Mouse (Mus musculus): Measurements from ENCODE around the gene Plxnb1. TPM values are rescaled to one million over a fixed set of nuclear protein-coding genes. Genes with fewer than 3 reads are reported as not detected.

The Plxnb1 gene
- polyA plus RNA-seq, 1 experiment from 2014 or later, result 41.2 TPM

GRCm38 (mm10) chr9:109111101-109111500 is 15.9 kb downstream of the Plxnb1 start:
- Histone ChIP-seq H3K9ac (no peak overlapping the region), H3K4me3 (no peak overlapping the region), H3K4me1 (no peaks in the 10 kb centered on the region), H3K27ac (no peak overlapping the region), H3K9me3 (replicated peaks) (no peaks in the 10 kb centered on the region), H3K27me3 (no peaks in the 10 kb centered on the region), H3K36me3 (peaks cover 100% of the 10 kb centered on the region), H3K4me2 (replicated peaks) (no peak overlapping the region)
- WGBS, result 91% methylated on average over 4 of the region's 4 CpGs
- no peak for ATAC-seq (ENCODE audit: low FRiP score)

GRCm38 (mm10) chr9:109111591-109111990 is 16.4 kb downstream of the Plxnb1 start:
- 90% methylated on average over 9 of the region's 9 CpGs for WGBS

GRCm38 (mm10) chr9:109113331-109113730 is 18.1 kb downstream of the Plxnb1 start:
- H3K9ac ChIP-seq, result no peak overlapping the region
- H3K27ac ChIP-seq, result no peak overlapping the region
- no peak overlapping the region for H3K4me3 ChIP-seq
- no peaks in the 10 kb centered on the region for H3K4me1 ChIP-seq
- no peaks in the 10 kb centered on the region for H3K9me3 ChIP-seq (replicated peaks)
- H3K36me3 ChIP-seq, result peaks cover 100% of the 10 kb centered on the region
- ATAC-seq (ENCODE audit: low FRiP score), result no peak
- no peak overlapping the region for H3K4me2 ChIP-seq (replicated peaks)
- WGBS, result 91% methylated on average over 8 of the region's 8 CpGs
- no peaks in the 10 kb centered on the region for H3K27me3 ChIP-seq

More at GRCm38 (mm10) chr9:109111591-109111990, 16.4 kb downstream of the Plxnb1 start:
- no peaks in the 10 kb centered on the region for H3K9me3 ChIP-seq (replicated peaks)
- no peaks in the 10 kb centered on the region for H3K27me3 ChIP-seq
- H3K4me3 ChIP-seq, result no peak overlapping the region
- ATAC-seq (ENCODE audit: low FRiP score), result no peak
- no peak overlapping the region for H3K27ac ChIP-seq
- H3K4me2 ChIP-seq (replicated peaks), result no peak overlapping the region
- H3K9ac ChIP-seq, result no peak overlapping the region
- H3K36me3 ChIP-seq, result peaks cover 100% of the 10 kb centered on the region
- no peaks in the 10 kb centered on the region for H3K4me1 ChIP-seq

DNA sequence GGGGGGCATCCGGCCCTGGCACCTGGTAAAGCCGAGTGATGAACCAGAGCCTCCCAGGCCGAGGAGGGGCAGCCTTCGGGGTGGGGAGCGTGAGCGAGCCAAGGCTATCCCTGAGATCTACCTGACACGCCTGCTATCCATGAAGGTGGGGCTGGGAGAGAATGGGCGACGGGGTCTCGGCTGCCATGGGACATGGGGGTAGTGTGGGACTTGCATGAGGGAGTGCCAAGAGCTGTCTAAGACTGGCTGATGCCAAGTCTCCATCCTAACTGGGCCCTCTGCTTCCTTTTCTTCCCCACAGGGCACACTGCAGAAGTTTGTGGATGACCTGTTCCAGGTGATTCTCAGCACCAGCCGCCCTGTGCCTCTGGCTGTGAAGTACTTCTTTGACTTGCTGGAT is 19.1 kb downstream of the Plxnb1 start:
- Histone ChIP-seq H3K4me2 (replicated peaks) (no peak overlapping the region), H3K4me3 (no peak overlapping the region), H3K36me3 (peaks cover 100% of the 10 kb centered on the region), H3K9ac (no peak overlapping the region), H3K27me3 (no peaks in the 10 kb centered on the region), H3K9me3 (replicated peaks) (no peaks in the 10 kb centered on the region), H3K4me1 (no peaks in the 10 kb centered on the region), H3K27ac (no peak overlapping the region)
- ATAC-seq (ENCODE audit: low FRiP score), result no peak
- 90% methylated on average over 11 of the region's 11 CpGs for WGBS

- Histone ChIP-seq H3K4me1 (no peaks in the 10 kb centered on the region), H3K9ac (no peak overlapping the region), H3K9me3 (replicated peaks) (no peaks in the 10 kb centered on the region), H3K4me3 (no peak overlapping the region), H3K4me2 (replicated peaks) (no peak overlapping the region), H3K27ac (no peak overlapping the region), H3K36me3 (peaks cover 100% of the 10 kb centered on the region), H3K27me3 (no peaks in the 10 kb centered on the region)
- 88% methylated on average over 7 of the region's 7 CpGs for WGBS
- ATAC-seq (ENCODE audit: low FRiP score), result no peak
These were observed 19.7 kb downstream of the Plxnb1 start for GRCm38 (mm10) chr9:109114871-109115270.

DNA sequence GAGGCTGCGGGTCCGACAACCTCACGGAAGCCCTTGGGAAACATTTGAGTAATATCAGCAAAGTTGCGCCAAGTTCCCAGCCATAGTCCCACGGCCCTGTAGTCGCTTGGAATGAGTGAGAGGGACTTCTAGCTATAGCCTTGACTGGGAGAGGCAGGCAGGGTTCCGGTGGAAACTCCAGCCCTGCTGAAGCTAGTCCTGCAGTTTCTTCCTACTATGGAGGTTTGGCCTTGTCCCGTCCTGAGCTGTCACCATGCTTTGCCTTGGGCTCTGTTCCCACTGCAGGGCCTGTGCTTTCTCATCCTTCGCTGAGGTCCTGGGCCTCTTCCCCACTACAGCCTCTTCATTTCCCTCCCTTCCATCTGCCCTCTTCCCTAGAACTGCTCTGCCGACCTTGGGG is 21.0 kb downstream of the Plxnb1 start:
- WGBS, result 94% methylated on average over 10 of the region's 10 CpGs
- no peak for ATAC-seq (ENCODE audit: low FRiP score)

DNA sequence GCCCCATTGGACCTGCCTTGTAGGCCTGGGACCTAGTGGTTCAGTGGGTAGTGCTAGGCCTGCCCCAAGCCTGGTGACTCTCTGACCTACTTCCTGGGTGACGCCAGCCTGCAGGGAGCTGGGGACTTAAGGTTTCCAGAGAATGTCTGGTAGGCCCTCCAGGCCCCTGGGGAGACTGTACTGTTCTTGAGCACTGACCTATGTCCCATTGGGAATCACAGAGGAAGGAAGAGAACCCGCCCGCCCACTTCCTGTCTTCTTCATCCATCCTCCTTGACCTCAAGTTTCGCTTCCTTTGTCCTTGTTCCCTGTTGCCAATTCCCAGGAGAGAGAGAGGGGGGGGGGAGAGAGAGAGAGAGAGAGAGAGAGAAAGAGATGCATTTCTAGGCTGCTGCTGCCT is 22.9 kb downstream of the Plxnb1 start:
- 85% methylated on average over 4 of the region's 4 CpGs for WGBS
- H3K27ac ChIP-seq, result no peak overlapping the region
- H3K4me1 ChIP-seq, result no peaks in the 10 kb centered on the region
- H3K9ac ChIP-seq, result no peak overlapping the region
- H3K36me3 ChIP-seq, result peaks cover 76% of the 10 kb centered on the region
- no peak overlapping the region for H3K4me3 ChIP-seq
- H3K27me3 ChIP-seq, result no peaks in the 10 kb centered on the region
- no peaks in the 10 kb centered on the region for H3K9me3 ChIP-seq (replicated peaks)
- H3K4me2 ChIP-seq (replicated peaks), result no peak overlapping the region
- no peak for ATAC-seq (ENCODE audit: low FRiP score)

More for the DNA sequence above, 21.0 kb downstream of the Plxnb1 start:
- Histone ChIP-seq H3K9me3 (replicated peaks) (no peaks in the 10 kb centered on the region), H3K36me3 (peaks cover 95% of the 10 kb centered on the region), H3K27ac (no peak overlapping the region), H3K4me2 (replicated peaks) (no peak overlapping the region), H3K4me1 (no peaks in the 10 kb centered on the region), H3K9ac (no peak overlapping the region), H3K27me3 (no peaks in the 10 kb centered on the region), H3K4me3 (no peak overlapping the region)

DNA sequence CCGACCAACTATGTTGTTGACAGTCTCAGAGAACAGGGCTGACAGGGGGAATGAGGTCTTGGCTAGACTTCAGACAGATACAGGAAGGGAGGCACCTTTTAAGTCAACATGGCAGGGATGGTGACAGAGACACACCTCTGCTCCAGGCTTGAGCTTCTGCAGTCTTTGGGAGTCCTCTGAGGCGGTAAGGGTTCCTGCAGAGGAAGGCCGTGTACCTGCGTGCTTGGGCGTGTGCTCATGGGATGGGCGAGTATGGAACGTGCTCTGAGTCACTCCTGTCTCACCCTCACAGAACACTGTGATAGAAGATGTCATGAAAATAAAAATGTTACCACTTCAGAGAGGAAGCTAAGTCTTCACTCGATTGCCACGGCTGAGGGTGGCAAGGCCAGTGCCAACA is 24.4 kb downstream of the Plxnb1 start:
- H3K36me3 ChIP-seq, result peaks cover 61% of the 10 kb centered on the region
- ATAC-seq (ENCODE audit: low FRiP score), result no peak
- 96% methylated on average over 9 of the region's 9 CpGs for WGBS

DNA sequence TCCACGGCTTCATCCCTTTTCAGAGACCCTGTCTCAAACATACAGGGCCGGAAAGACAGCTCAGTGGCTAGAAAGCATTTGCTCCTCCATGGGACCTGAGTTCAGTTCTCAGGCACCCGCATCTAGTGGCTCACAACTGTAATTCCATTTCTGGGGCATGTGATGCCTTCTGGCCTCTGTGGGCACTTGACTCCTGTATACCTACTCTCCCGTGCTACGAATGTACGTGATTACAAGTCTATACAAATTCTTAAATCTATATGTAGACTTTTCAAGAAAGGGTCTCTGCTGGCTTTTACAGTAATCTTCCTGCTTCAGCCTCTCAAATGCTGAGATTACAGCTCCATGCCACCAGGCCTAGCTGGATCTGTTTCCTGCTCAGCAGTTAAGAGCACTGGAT is 25.8 kb downstream of the Plxnb1 start:
- WGBS, result 85% methylated on average over 6 of the region's 6 CpGs

More for the DNA sequence above, 24.4 kb downstream of the Plxnb1 start:
- Histone ChIP-seq H3K4me1 (0 out of 2 replicates have a peak, but pooled peaks cover 2% of the 10 kb centered on the region), H3K4me3 (no peak overlapping the region), H3K4me2 (replicated peaks) (no peak overlapping the region), H3K27me3 (no peaks in the 10 kb centered on the region), H3K27ac (no peak overlapping the region), H3K9me3 (replicated peaks) (no peaks in the 10 kb centered on the region), H3K9ac (no peak overlapping the region)

DNA sequence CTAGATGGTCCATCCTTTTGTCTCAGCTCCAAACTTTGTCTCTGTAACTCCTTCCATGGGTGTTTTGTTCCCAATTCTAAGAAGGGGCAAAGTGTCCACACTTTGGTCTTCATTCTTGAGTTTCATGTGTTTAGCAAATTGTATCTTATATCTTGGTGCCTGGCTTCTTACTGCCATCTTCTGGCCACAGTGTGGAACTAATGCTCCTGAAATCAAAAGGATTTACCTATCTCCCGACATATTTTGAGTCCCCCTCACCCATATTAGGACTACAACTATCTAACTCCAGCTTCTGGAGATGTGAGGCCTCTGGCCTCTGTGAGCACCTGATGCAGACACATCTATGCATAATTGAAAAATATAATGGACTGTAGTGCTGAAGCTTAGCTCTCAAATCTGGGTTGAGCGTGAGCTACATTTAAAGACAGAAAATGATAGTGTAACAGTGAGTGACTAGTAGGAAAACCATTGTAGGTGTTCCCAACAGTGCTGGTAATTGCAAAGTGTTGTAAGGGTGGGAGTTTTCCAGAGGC is 27.4 kb downstream of the Plxnb1 start:
- no peak for ATAC-seq (ENCODE audit: low FRiP score)
- Histone ChIP-seq H3K4me1 (0 out of 2 replicates have a peak, but pooled peaks cover 2% of the 10 kb centered on the region), H3K27me3 (no peaks in the 10 kb centered on the region), H3K27ac (no peak overlapping the region), H3K36me3 (peaks cover 31% of the 10 kb centered on the region), H3K4me3 (no peak overlapping the region), H3K4me2 (replicated peaks) (no peak overlapping the region), H3K9ac (no peak overlapping the region), H3K9me3 (replicated peaks) (no peaks in the 10 kb centered on the region)
- 53% methylated on average over 2 of the region's 2 CpGs for WGBS

More for the DNA sequence above, 25.8 kb downstream of the Plxnb1 start:
- Histone ChIP-seq H3K27ac (no peak overlapping the region), H3K4me3 (no peak overlapping the region), H3K27me3 (no peaks in the 10 kb centered on the region), H3K4me2 (replicated peaks) (no peak overlapping the region), H3K9ac (no peak overlapping the region), H3K9me3 (replicated peaks) (no peaks in the 10 kb centered on the region), H3K36me3 (peaks cover 48% of the 10 kb centered on the region), H3K4me1 (0 out of 2 replicates have a peak, but pooled peaks cover 2% of the 10 kb centered on the region)
- no peak for ATAC-seq (ENCODE audit: low FRiP score)

- Histone ChIP-seq H3K27ac (no peak overlapping the region), H3K36me3 (peaks cover 24% of the 10 kb centered on the region), H3K9me3 (replicated peaks) (no peaks in the 10 kb centered on the region), H3K9ac (no peak overlapping the region; the same call in 1 of the 2 replicates), H3K4me1 (0 out of 2 replicates have a peak, but pooled peaks cover 2% of the 10 kb centered on the region), H3K4me2 (replicated peaks) (no peak overlapping the region), H3K4me3 (no peak overlapping the region), H3K27me3 (no peaks in the 10 kb centered on the region)
- WGBS, result 67% methylated on average over 6 of the region's 6 CpGs
- no peak for ATAC-seq (ENCODE audit: low FRiP score)
These were observed 28.1 kb downstream of the Plxnb1 start for GRCm38 (mm10) chr9:109123266-109123665.

- 90% methylated on average over 3 of the region's 3 CpGs for WGBS
- H3K27me3 ChIP-seq, result no peaks in the 10 kb centered on the region
- H3K4me3 ChIP-seq, result no peak overlapping the region
- H3K9ac ChIP-seq, result no peak overlapping the region
- no peaks in the 10 kb centered on the region for H3K9me3 ChIP-seq (replicated peaks)
- H3K36me3 ChIP-seq, result peaks cover 15% of the 10 kb centered on the region
- no peak overlapping the region for H3K27ac ChIP-seq
- no peak overlapping the region for H3K4me2 ChIP-seq (replicated peaks)
- ATAC-seq (ENCODE audit: low FRiP score), result no peak
- 0 out of 2 replicates have a peak, but pooled peaks cover 2% of the 10 kb centered on the region for H3K4me1 ChIP-seq
These were observed 29.0 kb downstream of the Plxnb1 start for GRCm38 (mm10) chr9:109124164-109124563.

DNA sequence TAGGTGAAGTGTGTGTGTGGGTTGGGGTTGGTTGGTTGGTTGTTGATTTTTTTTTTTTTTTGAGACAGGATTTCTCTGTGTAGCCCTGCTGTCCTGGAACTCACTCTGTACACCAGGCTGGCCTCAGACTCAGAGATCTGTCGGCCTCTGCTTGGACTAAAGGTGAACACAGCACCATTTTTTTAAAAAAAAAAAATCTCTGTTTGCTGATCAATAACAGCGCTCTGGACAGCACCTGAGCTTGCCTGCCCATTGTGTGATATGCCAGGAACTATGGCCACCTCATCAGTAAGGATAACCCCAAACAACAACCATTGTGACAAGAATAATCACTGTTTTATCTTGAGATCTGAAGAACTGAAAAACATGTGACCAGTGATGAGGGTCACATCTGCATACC is 29.9 kb downstream of the Plxnb1 start:
- no peak overlapping the region for H3K4me2 ChIP-seq (replicated peaks)
- H3K9ac ChIP-seq, result no peak overlapping the region
- no peak overlapping the region for H3K4me3 ChIP-seq
- no peaks in the 10 kb centered on the region for H3K27me3 ChIP-seq
- H3K4me1 ChIP-seq, result 0 out of 2 replicates have a peak, but pooled peaks cover 2% of the 10 kb centered on the region
- WGBS, result 75% methylated on average over 2 of the region's 2 CpGs
- no peak overlapping the region for H3K27ac ChIP-seq
- H3K36me3 ChIP-seq, result 0 out of 2 replicates have a peak, but pooled peaks cover 7% of the 10 kb centered on the region
- H3K9me3 ChIP-seq (replicated peaks), result no peaks in the 10 kb centered on the region
- ATAC-seq (ENCODE audit: low FRiP score), result no peak

Data from hindbrain, embryonic 12.5 days (tissue).